Mouse (Mus musculus) embryonic fibroblast, embryonic 13.5 days (primary cell): ENCODE data around the gene Tmem210. TPM values are rescaled to one million over a fixed set of nuclear protein-coding genes. Genes with fewer than 3 reads are reported as not detected.
A peak's percentile ranks its signal among the peaks of the same experiment; 100 is the strongest.

Experiments
- H3K27ac ChIP-seq: 2 replicates; pipeline ENCODE4 v1.5.1; 2012; ENCODE audit warnings: low read length, control low read depth, inconsistent platforms; ENCODE audit not compliant: insufficient read depth
- H3K4me1 ChIP-seq: 2 replicates; pipeline ENCODE4 v1.6.1; 2011; ENCODE audit warnings: low read length; ENCODE audit not compliant: control insufficient read depth, insufficient read depth
- H3K4me3 ChIP-seq: 2 replicates; pipeline ENCODE4 v1.5.1; 2011; ENCODE audit warnings: mild to moderate bottlenecking, control low read depth, low read length; ENCODE audit not compliant: insufficient read depth
- CTCF ChIP-seq: IDR thresholded peaks from 2 replicates; pipeline ENCODE4 v1.5.1; 2011; ENCODE audit warnings: mild to moderate bottlenecking, control low read depth, low read length, moderate library complexity, borderline replicate concordance; ENCODE audit not compliant: insufficient read depth
- POLR2A ChIP-seq: IDR thresholded peaks from 2 replicates; pipeline ENCODE4 v1.6.1; 2011; ENCODE audit warnings: low read depth, mild to moderate bottlenecking, control low read depth, low read length, moderate library complexity
- polyA plus RNA-seq: library from polyadenylated mRNA; stranded (reverse); fragments of >200 nt; gene quantifications from 2 replicates; pipeline ENCODE4 v1.2.4, GENCODE M21; 2011; ENCODE audit warnings: low read depth; ENCODE audit not compliant: missing spikeins, insufficient read length

Tmem210 gene
- polyA plus RNA-seq, 1 experiment: not detected

GRCm38 (mm10) chr2:25310180-25310579 lies 22.2 kb downstream of the Tmem210 start:
- no peak for TF ChIP-seq CTCF
- no peak for TF ChIP-seq POLR2A
- no peaks in the 10 kb centered on the region for H3K4me1 ChIP-seq
- H3K27ac ChIP-seq: no peak overlapping the region
- H3K4me3 ChIP-seq: no peak overlapping the region

DNA sequence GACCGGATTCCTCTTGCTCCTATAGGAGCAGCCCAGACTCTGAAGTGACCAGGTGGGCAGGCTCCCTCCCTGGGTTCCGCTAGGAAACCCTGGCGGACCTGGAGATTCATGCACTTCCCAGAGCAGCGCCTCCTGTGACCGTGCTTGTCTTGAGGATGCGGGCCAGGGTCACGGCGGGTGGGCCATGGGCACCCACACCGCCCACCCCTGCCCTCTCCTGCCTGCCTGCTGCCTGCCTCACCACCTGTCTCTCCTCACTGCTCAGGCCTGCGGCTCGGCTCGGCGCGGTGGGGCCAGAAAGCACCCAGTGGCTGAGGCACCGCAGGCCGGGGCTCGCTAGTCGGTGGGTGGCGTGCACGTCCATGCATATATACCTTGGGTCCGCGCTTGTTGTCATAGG lies 23.0 kb downstream of the Tmem210 start:
- TF ChIP-seq CTCF (no peak), POLR2A (no peak)
- Histone ChIP-seq H3K4me3 (no peak overlapping the region), H3K4me1 (no peaks in the 10 kb centered on the region), H3K27ac (no peak overlapping the region)

DNA sequence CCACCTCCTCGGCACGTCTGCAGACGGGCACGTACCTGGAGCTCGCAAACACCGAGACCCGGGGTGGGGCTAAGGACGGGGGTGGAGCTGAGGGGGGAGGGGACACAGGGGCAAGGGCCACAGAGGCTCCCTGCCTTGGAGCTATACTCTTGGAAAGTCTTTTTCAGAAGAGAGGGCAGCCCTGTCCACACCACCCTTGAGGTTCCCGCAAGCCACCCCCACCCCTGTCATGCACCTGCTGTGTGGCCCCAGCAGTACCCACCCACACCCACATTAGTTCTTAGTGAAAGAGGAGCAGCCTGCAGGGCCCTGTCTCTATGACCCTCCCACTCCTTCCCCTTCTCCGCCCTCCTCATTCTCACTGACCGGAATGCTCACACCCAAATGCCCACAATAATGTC lies 23.5 kb downstream of the Tmem210 start:
- Histone ChIP-seq H3K27ac (no peak overlapping the region), H3K4me1 (no peaks in the 10 kb centered on the region), H3K4me3 (no peak overlapping the region)
- no peak for TF ChIP-seq CTCF
- no peak for TF ChIP-seq POLR2A

GRCm38 (mm10) chr2:25318119-25318966 lies 30.4 kb downstream of the Tmem210 start:
- TF ChIP-seq CTCF: no peak
- no peak for TF ChIP-seq POLR2A
- Histone ChIP-seq H3K27ac (no peak overlapping the region), H3K4me1 (no peaks in the 10 kb centered on the region), H3K4me3 (no peak overlapping the region)

GRCm38 (mm10) chr2:25318971-25319773 lies 31.2 kb downstream of the Tmem210 start, which contains the start of gene Grin1:
TSS of gene Grin1 (minus strand) at chr2:25319187.
- Histone ChIP-seq H3K4me3 (no peak within 1 kb of the TSS), H3K4me1 (no peaks in the 10 kb centered on the region), H3K27ac (no peak within 1 kb of the TSS)
- TF ChIP-seq CTCF (no peak), POLR2A (no peak)

DNA sequence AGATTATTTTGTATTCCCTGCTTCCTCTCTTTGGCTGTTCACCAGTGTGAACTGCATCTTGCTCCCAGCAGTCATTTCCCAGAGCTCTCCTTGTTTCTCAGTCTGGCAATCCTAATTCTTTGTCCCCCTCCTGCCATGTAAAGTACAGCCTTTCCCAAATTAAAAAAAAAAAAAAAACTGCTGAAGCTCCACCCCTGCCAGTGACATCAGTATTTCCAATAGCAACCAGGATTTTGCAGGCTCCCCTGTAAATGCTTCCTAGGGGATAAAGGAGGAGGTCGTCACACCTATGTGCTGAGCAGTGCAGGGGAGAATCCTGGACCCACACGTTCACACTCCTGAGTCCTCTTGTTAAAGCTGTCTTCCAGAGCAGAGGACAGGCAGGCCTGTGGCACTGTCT lies 32.1 kb downstream of the Tmem210 start:
- TF ChIP-seq CTCF: no peak
- TF ChIP-seq POLR2A: no peak
- H3K4me3 ChIP-seq: no peak overlapping the region
- H3K4me1 ChIP-seq: no peaks in the 10 kb centered on the region
- H3K27ac ChIP-seq: no peak overlapping the region

- TF ChIP-seq POLR2A (no peak), CTCF (no peak)
- Histone ChIP-seq H3K27ac (no peak overlapping the region), H3K4me3 (no peak overlapping the region), H3K4me1 (no peaks in the 10 kb centered on the region)
Observed at GRCm38 (mm10) chr2:25326036-25326435, 38.1 kb downstream of the Tmem210 start.

- Histone ChIP-seq H3K4me3 (no peak overlapping the region), H3K27ac (no peak overlapping the region), H3K4me1 (0 out of 2 replicates have a peak, but pooled peaks cover 3% of the 10 kb centered on the region)
- TF ChIP-seq POLR2A: no peak
- TF ChIP-seq CTCF: no peak
Observed at GRCm38 (mm10) chr2:25328440-25328839, 40.5 kb downstream of the Tmem210 start.

DNA sequence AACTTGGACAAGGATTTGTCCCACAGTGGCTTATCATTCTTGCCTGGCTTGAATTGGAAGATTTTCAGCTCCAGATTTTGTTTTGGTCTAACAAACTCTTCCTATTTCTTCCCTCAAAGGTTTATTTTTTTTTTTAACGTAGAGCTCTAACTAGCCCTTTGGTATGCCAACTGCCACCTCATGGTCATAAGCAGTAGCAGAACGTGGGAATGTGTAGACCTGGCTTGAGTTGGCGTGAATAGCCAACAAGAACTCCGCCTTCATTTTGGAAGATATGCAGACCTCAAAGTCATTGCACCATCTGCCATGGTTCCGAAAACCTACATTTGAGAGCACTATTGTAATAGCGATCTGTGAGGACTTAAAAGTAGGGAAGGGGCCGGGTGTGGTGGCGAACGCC lies 43.5 kb downstream of the Tmem210 start:
- H3K4me3 ChIP-seq: peak overlapping the region; percentile 82
- H3K27ac ChIP-seq: no peak overlapping the region
- H3K4me1 ChIP-seq: 0 out of 2 replicates have a peak, but pooled peaks cover 3% of the 10 kb centered on the region
- TF ChIP-seq POLR2A (no peak), CTCF (no peak)
